Mouse (Mus musculus) lung, embryonic 16.5 days (tissue): ENCODE measurements around the gene Fam24a. TPM values are rescaled to one million over a fixed set of nuclear protein-coding genes. Genes with fewer than 3 reads are reported as not detected.
A peak's percentile ranks its signal among the peaks of the same experiment; 100 is the strongest.

Source experiments
- ATAC-seq: fragments of 200-750 bp; cut with Nextera tagmentation; 2 replicates; pipeline ENCODE4 v1.8.0; 2017; ENCODE audit warnings: low read depth, mild to moderate bottlenecking, moderate library complexity
- H3K27ac ChIP-seq: fragments of 300-500 bp; sonication (generic); 2 replicates; pipeline ENCODE4 v1.5.1; 2014; ENCODE audit warnings: mild to moderate bottlenecking, control low read depth, low read length
- H3K27me3 ChIP-seq: fragments of 300-500 bp; sonication (generic); 2 replicates; pipeline ENCODE4 v1.6.1; 2014; ENCODE audit warnings: low read depth, low read length, mixed read lengths; ENCODE audit not compliant: control insufficient read depth, insufficient read depth
- H3K36me3 ChIP-seq: fragments of 300-500 bp; sonication (generic); 2 replicates; pipeline ENCODE4 v1.6.1; 2014; ENCODE audit warnings: low read length; ENCODE audit not compliant: control insufficient read depth, insufficient read depth
- H3K4me1 ChIP-seq: fragments of 300-500 bp; sonication (generic); replicated peaks from 2 replicates; pipeline ENCODE4 v1.6.1; 2014; ENCODE audit warnings: low read length, mixed read lengths; ENCODE audit not compliant: control insufficient read depth, insufficient read depth
- H3K4me2 ChIP-seq: fragments of 300-500 bp; sonication (generic); 2 replicates; pipeline ENCODE4 v1.6.1; 2014; ENCODE audit warnings: low read depth, low read length, control low read depth
- H3K4me3 ChIP-seq: fragments of 300-500 bp; sonication (generic); 2 replicates; pipeline ENCODE4 v1.5.1; 2014; ENCODE audit warnings: mild to moderate bottlenecking, low read length, control low read depth
- H3K9ac ChIP-seq: fragments of 300-500 bp; sonication (generic); 2 replicates; pipeline ENCODE4 v1.6.1; 2014; ENCODE audit warnings: low read length, control low read depth
- H3K9me3 ChIP-seq: fragments of 300-500 bp; sonication (generic); 2 replicates; pipeline ENCODE4 v1.6.1; 2016; ENCODE audit warnings: low read length; ENCODE audit not compliant: control insufficient read depth
- WGBS: fragments of 180-500 bp; shearing (Covaris S2); extraction: QIAGEN DNeasy Blood & Tissue Kit; methylation state at CpG from one replicate; pipeline ENCODE4 v1.1.7; 2014; 5-methylcytosine and 5-hydroxymethylcytosine counted together
- polyA plus RNA-seq: library from polyadenylated mRNA; unstranded; fragments of >200 nt; fragmentation: Nextera tagmentation; extraction: Ambion mirVana; gene quantifications from 2 replicates; pipeline ENCODE4 v1.2.1, GENCODE M21; 2015

Fam24a gene
- polyA plus RNA-seq, 1 experiment from 2014 or later: not detected

GRCm38 (mm10) chr7:131371470-131371860, 37.8 kb downstream of the Fam24a start:
- peak overlapping the region; percentile 99 for H3K27ac ChIP-seq
- no peak; the same call in 1 of the 2 replicates for ATAC-seq
- peaks cover 3% of the 10 kb centered on the region; the same call in 1 of the 2 replicates for H3K4me1 ChIP-seq
- peak overlapping the region; percentile 78 for H3K4me3 ChIP-seq
- no peaks in the 10 kb centered on the region for H3K36me3 ChIP-seq
- peak overlapping the region; percentile 71 for H3K4me2 ChIP-seq
- H3K27me3 ChIP-seq: no peaks in the 10 kb centered on the region
- peak overlapping the region; percentile 92 for H3K9ac ChIP-seq
- 5% methylated on average over 9 of the region's 9 CpGs for WGBS
- no peaks in the 10 kb centered on the region for H3K9me3 ChIP-seq

- peaks cover 3% of the 10 kb centered on the region; the same call in 1 of the 2 replicates for H3K4me1 ChIP-seq
- no peak overlapping the region; the same call in 1 of the 2 replicates for H3K27ac ChIP-seq
- peak overlapping the region; percentile 71 for H3K4me2 ChIP-seq
- H3K36me3 ChIP-seq: no peaks in the 10 kb centered on the region
- H3K4me3 ChIP-seq: peak overlapping the region; percentile 78
- no peaks in the 10 kb centered on the region for H3K9me3 ChIP-seq
- WGBS: 71% methylated on average over 9 of the region's 9 CpGs
- no peak for ATAC-seq
- H3K27me3 ChIP-seq: no peaks in the 10 kb centered on the region
- peak overlapping the region; percentile 92 for H3K9ac ChIP-seq
These were observed 38.4 kb downstream of the Fam24a start for GRCm38 (mm10) chr7:131371880-131372651.

Other genes with a start within 250 kb of the Fam24a start
- gene 4933402N03Rik, start 187.6 kb upstream of the Fam24a start, polyA plus RNA-seq: not detected in 2 replicates
- 0.01 TPM in 1 of 2 replicates, not detected in the other for gene 5430419D17Rik, start 159.5 kb upstream of the Fam24a start, polyA plus RNA-seq
- not detected in 2 replicates for gene Cuzd1, start 11.6 kb upstream of the Fam24a start, polyA plus RNA-seq
- gene Fam24b, start 4.3 kb upstream of the Fam24a start, polyA plus RNA-seq: 0.35 TPM in 1 of 2 replicates, not detected in the other
- 19.6 and 21.3 TPM in 2 replicates for gene 2310057M21Rik, start 28.9 kb downstream of the Fam24a start, polyA plus RNA-seq
- 57.8 and 61.4 TPM in 2 replicates for gene Pstk, start 37.3 kb downstream of the Fam24a start, polyA plus RNA-seq
- 13.5 and 16.9 TPM in 2 replicates for gene Ikzf5, start 76.7 kb downstream of the Fam24a start, polyA plus RNA-seq
- gene Acadsb, start 76.7 kb downstream of the Fam24a start, polyA plus RNA-seq: 198 and 207 TPM in 2 replicates
- not detected in 2 replicates for gene Hmx3, start 209.0 kb downstream of the Fam24a start, polyA plus RNA-seq
- not detected in 2 replicates for gene Hmx2, start 214.9 kb downstream of the Fam24a start, polyA plus RNA-seq
- gene Bub3, start 226.4 kb downstream of the Fam24a start, polyA plus RNA-seq: 243 and 245 TPM in 2 replicates